Mouse (Mus musculus) intestine, embryonic 15.5 days (tissue): ENCODE data around the gene Ccdc93. TPM values are rescaled to one million over a fixed set of nuclear protein-coding genes. Genes with fewer than 3 reads are reported as not detected.

ENCODE experiments used
- ATAC-seq: fragments of 200-750 bp; cut with Nextera tagmentation; 2 replicates; pipeline ENCODE4 v1.8.0; 2017; ENCODE audit warnings: moderate TSS enrichment, moderate library complexity
- H3K27ac ChIP-seq: fragments of 300-500 bp; sonication (generic); 2 replicates; pipeline ENCODE4 v1.5.1; 2015; ENCODE audit warnings: mild to moderate bottlenecking, inconsistent platforms
- H3K27me3 ChIP-seq: fragments of 300-500 bp; sonication (generic); replicated peaks from 2 replicates; pipeline ENCODE4 v1.6.1; 2015; ENCODE audit warnings: inconsistent platforms
- H3K36me3 ChIP-seq: fragments of 300-500 bp; sonication (generic); 2 replicates; pipeline ENCODE4 v1.6.1; 2015; ENCODE audit warnings: inconsistent platforms
- H3K4me1 ChIP-seq: fragments of 300-500 bp; sonication (generic); replicated peaks from 2 replicates; pipeline ENCODE4 v1.6.1; 2015; ENCODE audit warnings: inconsistent platforms
- H3K4me2 ChIP-seq: fragments of 300-500 bp; sonication (generic); replicated peaks from 2 replicates; pipeline ENCODE4 v1.6.1; 2015; ENCODE audit warnings: mild to moderate bottlenecking, inconsistent platforms
- H3K4me3 ChIP-seq: fragments of 300-500 bp; sonication (generic); replicated peaks from 2 replicates; pipeline ENCODE4 v1.5.1; 2015; ENCODE audit warnings: inconsistent platforms
- H3K9ac ChIP-seq: fragments of 300-500 bp; sonication (generic); 2 replicates; pipeline ENCODE4 v1.6.1; 2015; ENCODE audit warnings: inconsistent platforms
- H3K9me3 ChIP-seq: fragments of 300-500 bp; sonication (generic); 2 replicates; pipeline ENCODE4 v1.6.1; 2016; ENCODE audit warnings: inconsistent platforms
- WGBS: fragments of 180-500 bp; shearing (Covaris S2); methylation state at CpG from one replicate; pipeline ENCODE4 v1.1.7; 2015; 5-methylcytosine and 5-hydroxymethylcytosine counted together
- polyA plus RNA-seq: library from polyadenylated mRNA; unstranded; fragments of >200 nt; fragmentation: Nextera tagmentation; extraction: Ambion mirVana; gene quantifications from 2 replicates; pipeline ENCODE4 v1.2.1, GENCODE M21; 2015

Ccdc93 gene
- polyA plus RNA-seq, 1 experiment from 2014 or later, result 11.2 TPM

DNA sequence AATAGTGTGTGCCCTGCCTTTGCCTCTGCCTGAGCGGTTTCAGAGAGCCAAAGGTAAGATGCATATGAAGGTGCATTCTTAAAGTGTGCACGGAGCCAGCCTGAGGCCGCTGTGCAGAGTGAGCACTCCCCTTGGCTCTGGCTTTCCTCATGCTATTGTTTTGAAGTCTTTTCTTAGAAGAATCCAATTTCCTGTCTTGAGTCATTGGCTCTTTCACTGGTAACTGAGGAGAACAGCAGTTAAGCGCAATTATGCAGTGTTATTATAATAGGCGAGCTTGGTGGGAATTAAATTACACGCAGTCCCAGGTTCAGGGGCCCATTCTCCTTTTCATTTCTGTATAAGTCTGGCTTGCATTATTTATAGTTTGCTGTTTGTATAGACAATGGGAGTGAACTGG lies 21.6 kb downstream of the Ccdc93 start:
- Histone ChIP-seq H3K4me1 (no peaks in the 10 kb centered on the region), H3K36me3 (peaks cover 14% of the 10 kb centered on the region), H3K27ac (no peak overlapping the region), H3K4me3 (no peak overlapping the region), H3K9ac (no peak overlapping the region), H3K4me2 (no peak overlapping the region), H3K9me3 (no peaks in the 10 kb centered on the region), H3K27me3 (no peaks in the 10 kb centered on the region)
- 63% methylated on average over 6 of the region's 6 CpGs for WGBS
- ATAC-seq, result no peak

DNA sequence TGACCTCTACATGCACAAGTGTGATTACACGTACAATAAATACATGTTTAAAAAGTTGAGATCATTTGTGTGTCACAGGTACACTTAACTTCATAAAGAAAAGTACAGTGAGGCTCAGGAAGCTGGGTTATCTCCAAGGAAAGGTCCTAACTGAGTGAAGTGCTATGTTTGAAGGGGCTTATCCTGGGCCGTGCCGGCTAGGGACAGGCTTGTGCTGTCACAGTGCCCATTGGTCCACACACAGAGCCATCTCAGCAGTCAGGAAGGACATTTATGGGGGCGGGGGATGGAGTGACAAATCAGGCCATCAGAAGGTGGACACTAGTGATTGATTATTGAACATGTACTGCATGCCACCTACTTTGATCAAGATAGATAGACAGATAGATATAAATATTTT lies 22.2 kb downstream of the Ccdc93 start:
- Histone ChIP-seq H3K36me3 (peaks cover 14% of the 10 kb centered on the region), H3K4me3 (no peak overlapping the region), H3K4me1 (no peaks in the 10 kb centered on the region), H3K27ac (no peak overlapping the region), H3K27me3 (no peaks in the 10 kb centered on the region), H3K4me2 (no peak overlapping the region), H3K9me3 (no peaks in the 10 kb centered on the region), H3K9ac (no peak overlapping the region)
- 92% methylated on average over 4 of the region's 4 CpGs for WGBS
- no peak for ATAC-seq

DNA sequence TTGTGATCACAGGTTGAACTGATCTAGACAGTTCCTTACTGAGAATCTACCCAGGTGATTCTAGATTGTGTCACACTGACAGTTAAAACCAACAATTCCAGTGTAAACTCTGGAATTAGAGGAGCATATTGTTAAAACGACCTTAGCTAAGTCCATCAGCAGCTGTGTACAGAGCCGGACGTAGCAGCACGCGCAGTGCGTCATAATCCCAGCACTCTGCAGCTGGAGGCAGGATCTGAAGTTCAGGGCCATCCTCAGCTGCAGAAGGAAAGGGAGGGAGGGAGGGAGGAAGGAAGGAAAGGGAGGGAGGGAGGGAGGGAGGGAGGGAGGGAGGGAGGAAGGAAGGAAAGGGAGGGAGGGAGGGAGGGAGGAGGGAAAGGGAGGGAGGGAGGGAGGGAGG lies 24.1 kb downstream of the Ccdc93 start:
- no peak overlapping the region for H3K9ac ChIP-seq
- H3K4me2 ChIP-seq, result no peak overlapping the region
- H3K9me3 ChIP-seq, result no peaks in the 10 kb centered on the region
- WGBS, result 82% methylated on average over 6 of the region's 6 CpGs
- H3K4me3 ChIP-seq, result no peak overlapping the region
- peaks cover 3% of the 10 kb centered on the region; the same call in 1 of the 2 replicates for H3K36me3 ChIP-seq
- no peak for ATAC-seq
- H3K27me3 ChIP-seq, result no peaks in the 10 kb centered on the region
- H3K27ac ChIP-seq, result no peak overlapping the region
- no peaks in the 10 kb centered on the region for H3K4me1 ChIP-seq

DNA sequence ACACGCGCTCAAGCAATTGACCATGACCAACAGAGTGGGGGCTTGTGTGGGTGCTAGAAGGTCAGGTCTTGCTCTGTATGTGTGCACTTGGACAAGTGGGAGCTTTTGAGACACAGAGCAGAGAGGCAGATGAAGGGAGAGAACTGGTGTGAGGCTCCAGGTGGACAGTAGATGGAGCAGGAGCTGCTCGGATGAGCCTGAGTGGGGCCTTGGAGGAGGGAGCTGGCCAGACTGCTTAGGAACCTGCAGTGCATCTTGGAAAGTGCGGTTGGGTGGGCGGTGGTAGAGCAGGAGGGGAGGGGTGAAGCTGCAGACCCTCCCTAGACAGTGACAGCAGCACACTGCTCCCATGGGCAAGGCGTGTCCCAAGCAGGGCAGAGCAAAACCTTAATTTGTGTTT lies 29.2 kb downstream of the Ccdc93 start:
- H3K9me3 ChIP-seq, result no peaks in the 10 kb centered on the region
- 67% methylated on average over 6 of the region's 6 CpGs for WGBS

DNA sequence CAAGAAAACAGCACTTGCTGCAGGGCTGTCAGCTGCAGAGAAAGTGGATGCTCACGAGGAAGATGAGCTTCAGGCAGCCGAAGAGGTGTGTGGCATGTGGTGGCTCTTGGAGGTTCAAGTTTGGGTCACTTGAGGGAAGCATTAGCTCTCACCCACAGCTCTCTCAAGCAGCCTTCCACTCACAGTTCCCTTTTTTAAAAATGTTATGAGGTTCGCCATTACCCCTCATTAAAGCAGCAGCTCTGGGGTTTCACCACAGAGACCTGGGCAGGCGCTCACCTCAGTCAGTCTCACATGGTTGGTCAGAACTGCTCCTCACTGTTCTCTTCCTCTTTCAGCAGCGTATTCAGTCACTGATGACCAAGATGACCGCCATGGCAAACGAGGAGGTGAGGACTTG lies 31.0 kb downstream of the Ccdc93 start:
- Histone ChIP-seq H3K4me1 (0 out of 2 replicates have a peak, but pooled peaks cover 5% of the 10 kb centered on the region), H3K4me2 (no peak overlapping the region), H3K9ac (no peak overlapping the region), H3K9me3 (no peaks in the 10 kb centered on the region), H3K27ac (no peak overlapping the region), H3K27me3 (no peaks in the 10 kb centered on the region), H3K4me3 (no peak overlapping the region), H3K36me3 (0 out of 2 replicates have a peak, but pooled peaks cover 2% of the 10 kb centered on the region)
- WGBS, result 87% methylated on average over 7 of the region's 7 CpGs
- ATAC-seq, result no peak

More for the DNA sequence above, 29.2 kb downstream of the Ccdc93 start:
- no peak for ATAC-seq
- H3K27ac ChIP-seq, result no peak overlapping the region
- no peak overlapping the region for H3K4me2 ChIP-seq
- H3K27me3 ChIP-seq, result no peaks in the 10 kb centered on the region
- H3K9ac ChIP-seq, result no peak overlapping the region
- H3K36me3 ChIP-seq, result peaks cover 5% of the 10 kb centered on the region; the same call in 1 of the 2 replicates
- no peak overlapping the region for H3K4me3 ChIP-seq
- H3K4me1 ChIP-seq, result 0 out of 2 replicates have a peak, but pooled peaks cover 5% of the 10 kb centered on the region

DNA sequence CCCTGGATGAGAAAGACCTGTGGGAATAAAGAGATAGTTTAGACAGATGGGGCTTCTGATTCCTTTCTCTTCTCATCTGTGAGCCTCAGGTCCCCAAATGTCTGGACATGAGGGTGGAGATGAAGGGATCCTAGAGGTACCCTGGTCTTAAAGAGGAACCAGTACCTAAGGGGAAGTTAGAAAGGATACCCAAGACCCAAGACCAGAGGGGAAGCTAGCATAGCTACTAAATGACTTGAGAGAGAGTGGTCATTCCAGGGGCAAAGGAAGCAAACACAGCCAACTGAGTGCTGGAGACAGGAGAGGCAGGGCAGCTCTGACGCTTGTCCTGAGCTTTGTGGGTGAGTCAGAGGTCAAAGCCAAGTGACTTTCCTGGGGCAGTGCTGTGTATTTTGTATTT lies 31.8 kb downstream of the Ccdc93 start:
- H3K4me1 ChIP-seq, result 0 out of 2 replicates have a peak, but pooled peaks cover 5% of the 10 kb centered on the region
- 65% methylated on average over 1 of the region's 1 CpGs for WGBS
- no peak overlapping the region for H3K4me2 ChIP-seq
- ATAC-seq, result no peak
- H3K36me3 ChIP-seq, result 0 out of 2 replicates have a peak, but pooled peaks cover 2% of the 10 kb centered on the region
- no peak overlapping the region for H3K9ac ChIP-seq
- no peak overlapping the region for H3K4me3 ChIP-seq
- no peak overlapping the region for H3K27ac ChIP-seq
- H3K27me3 ChIP-seq, result no peaks in the 10 kb centered on the region
- H3K9me3 ChIP-seq, result no peaks in the 10 kb centered on the region

DNA sequence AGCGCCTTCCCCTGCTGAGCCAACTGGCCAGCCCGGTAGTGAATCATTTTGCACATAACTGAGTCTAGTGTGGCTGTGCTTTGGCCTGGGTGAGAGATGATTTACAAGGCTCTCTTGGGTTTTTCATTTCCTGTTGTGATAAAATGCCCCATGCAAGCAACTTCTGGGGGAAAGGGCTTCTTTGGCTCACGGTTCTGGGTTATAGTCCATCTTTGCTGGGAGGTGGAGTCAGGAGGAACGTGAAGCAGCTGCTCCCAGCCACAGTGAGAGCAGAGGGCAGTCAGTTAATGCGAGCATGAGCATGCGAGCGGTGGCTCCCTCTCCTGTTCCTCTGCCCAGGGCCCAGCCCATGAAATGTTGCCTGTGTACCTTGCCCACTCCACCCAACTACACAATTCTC lies 33.0 kb downstream of the Ccdc93 start:
- ATAC-seq, result peak; percentile 96
- peak overlapping the region; percentile 80 for H3K27ac ChIP-seq
- 0 out of 2 replicates have a peak, but pooled peaks cover 5% of the 10 kb centered on the region for H3K4me1 ChIP-seq
- 0 out of 2 replicates have a peak, but pooled peaks cover 2% of the 10 kb centered on the region for H3K36me3 ChIP-seq
- 60% methylated on average over 7 of the region's 7 CpGs for WGBS
- no peaks in the 10 kb centered on the region for H3K9me3 ChIP-seq
- no peaks in the 10 kb centered on the region for H3K27me3 ChIP-seq
- no peak overlapping the region for H3K4me3 ChIP-seq
- H3K9ac ChIP-seq, result no peak overlapping the region
- H3K4me2 ChIP-seq, result no peak overlapping the region

DNA sequence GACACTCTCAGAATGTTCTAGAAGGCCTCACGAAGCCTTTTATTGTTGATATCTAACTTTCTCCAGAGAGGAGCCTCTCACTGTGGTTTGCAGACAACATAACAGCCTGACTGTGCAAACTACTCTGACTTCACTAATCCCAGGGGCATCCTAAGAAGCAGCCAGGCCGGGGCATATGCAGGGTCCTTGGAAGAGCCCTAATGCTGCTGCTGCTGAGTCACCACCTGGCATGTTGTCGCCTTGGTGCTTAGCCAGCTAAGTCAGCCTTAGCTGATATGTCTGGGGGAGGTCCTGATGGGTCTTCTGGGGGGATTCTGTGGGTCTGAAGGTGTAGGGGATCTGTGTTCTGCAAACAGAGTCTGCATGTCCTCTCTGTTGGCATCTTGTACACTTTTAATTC lies 35.4 kb downstream of the Ccdc93 start:
- no peak overlapping the region for H3K4me2 ChIP-seq
- ATAC-seq, result no peak
- no peaks in the 10 kb centered on the region for H3K9me3 ChIP-seq
- H3K9ac ChIP-seq, result no peak overlapping the region
- H3K27ac ChIP-seq, result no peak overlapping the region
- no peaks in the 10 kb centered on the region for H3K27me3 ChIP-seq
- 76% methylated on average over 3 of the region's 3 CpGs for WGBS
- 0 out of 2 replicates have a peak, but pooled peaks cover 2% of the 10 kb centered on the region for H3K36me3 ChIP-seq
- H3K4me3 ChIP-seq, result no peak overlapping the region
- 0 out of 2 replicates have a peak, but pooled peaks cover 5% of the 10 kb centered on the region for H3K4me1 ChIP-seq

DNA sequence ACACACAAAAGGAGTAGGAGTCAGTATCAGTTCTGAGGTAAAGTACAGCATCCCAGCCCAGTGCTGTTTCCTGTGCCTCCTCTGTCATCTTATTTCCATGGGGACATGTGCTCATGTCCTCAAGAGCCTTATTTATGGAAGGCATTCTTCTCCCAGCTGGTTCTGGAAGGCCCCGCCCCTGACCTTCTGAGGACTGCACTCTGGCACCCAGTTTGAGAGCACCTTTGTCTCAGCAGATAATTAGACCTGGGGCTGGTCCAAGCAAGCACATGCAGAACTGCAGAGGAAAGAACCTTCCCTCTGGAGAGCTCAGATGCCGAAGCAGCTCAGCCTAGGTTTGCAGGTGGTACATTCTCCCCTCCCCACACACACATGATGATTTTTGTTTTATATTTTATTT lies 37.4 kb downstream of the Ccdc93 start:
- ATAC-seq, result no peak
- Histone ChIP-seq H3K4me2 (no peak overlapping the region), H3K9me3 (no peaks in the 10 kb centered on the region), H3K4me3 (no peak overlapping the region), H3K9ac (no peak overlapping the region), H3K4me1 (0 out of 2 replicates have a peak, but pooled peaks cover 5% of the 10 kb centered on the region), H3K36me3 (no peaks in the 10 kb centered on the region), H3K27ac (no peak overlapping the region), H3K27me3 (no peaks in the 10 kb centered on the region)
- WGBS, result 76% methylated on average over 2 of the region's 2 CpGs

DNA sequence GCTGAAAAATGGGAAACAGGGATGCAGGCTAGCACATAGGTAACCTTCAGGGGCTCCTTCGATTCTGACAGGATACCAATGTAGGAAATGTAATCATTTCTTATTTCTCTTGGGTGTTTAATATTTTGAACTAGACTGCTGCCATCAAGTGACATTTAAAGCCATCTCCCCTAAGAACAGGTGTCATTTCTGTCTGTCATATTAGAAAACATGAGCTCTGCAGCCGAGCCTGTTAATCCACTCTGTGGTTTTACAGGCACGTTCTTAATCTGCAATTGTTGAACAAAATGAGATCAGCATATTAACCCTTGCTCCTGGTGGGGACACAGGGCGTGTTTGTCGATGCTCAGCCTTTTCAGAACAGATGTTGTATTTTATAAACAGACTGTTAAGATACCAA lies 40.7 kb downstream of the Ccdc93 start:
- Histone ChIP-seq H3K4me2 (no peak overlapping the region), H3K27ac (no peak overlapping the region), H3K9me3 (no peaks in the 10 kb centered on the region), H3K27me3 (no peaks in the 10 kb centered on the region), H3K36me3 (peaks cover 2% of the 10 kb centered on the region; the same call in 1 of the 2 replicates), H3K4me1 (no peaks in the 10 kb centered on the region), H3K4me3 (no peak overlapping the region), H3K9ac (no peak overlapping the region)
- no peak for ATAC-seq
- 59% methylated on average over 5 of the region's 5 CpGs for WGBS

DNA sequence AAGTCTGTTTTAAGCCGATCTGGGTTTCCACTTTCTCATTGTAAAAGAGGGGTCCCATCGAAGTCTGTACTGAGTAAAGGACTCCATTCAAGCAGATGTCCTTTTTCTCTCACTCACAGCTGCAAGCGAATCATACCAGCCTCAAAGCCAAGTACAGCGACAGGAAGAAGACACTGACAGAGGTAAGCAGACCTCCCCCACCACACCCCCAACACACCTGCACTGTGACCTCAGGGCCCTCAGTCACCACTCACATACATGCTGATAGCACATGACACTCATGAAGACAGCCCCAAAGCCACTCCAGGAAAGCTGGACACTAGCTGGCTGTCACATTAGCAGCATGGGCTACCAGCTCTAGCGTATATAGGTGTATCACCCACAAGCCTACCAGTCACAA lies 46.9 kb downstream of the Ccdc93 start:
- no peak overlapping the region for H3K9ac ChIP-seq
- no peak overlapping the region for H3K4me2 ChIP-seq
- WGBS, result 95% methylated on average over 5 of the region's 5 CpGs
- H3K27ac ChIP-seq, result no peak overlapping the region
- H3K4me1 ChIP-seq, result no peaks in the 10 kb centered on the region
- no peaks in the 10 kb centered on the region for H3K27me3 ChIP-seq
- no peak for ATAC-seq
- no peak overlapping the region for H3K4me3 ChIP-seq
- peaks cover 11% of the 10 kb centered on the region; the same call in 1 of the 2 replicates for H3K36me3 ChIP-seq
- no peaks in the 10 kb centered on the region for H3K9me3 ChIP-seq

DNA sequence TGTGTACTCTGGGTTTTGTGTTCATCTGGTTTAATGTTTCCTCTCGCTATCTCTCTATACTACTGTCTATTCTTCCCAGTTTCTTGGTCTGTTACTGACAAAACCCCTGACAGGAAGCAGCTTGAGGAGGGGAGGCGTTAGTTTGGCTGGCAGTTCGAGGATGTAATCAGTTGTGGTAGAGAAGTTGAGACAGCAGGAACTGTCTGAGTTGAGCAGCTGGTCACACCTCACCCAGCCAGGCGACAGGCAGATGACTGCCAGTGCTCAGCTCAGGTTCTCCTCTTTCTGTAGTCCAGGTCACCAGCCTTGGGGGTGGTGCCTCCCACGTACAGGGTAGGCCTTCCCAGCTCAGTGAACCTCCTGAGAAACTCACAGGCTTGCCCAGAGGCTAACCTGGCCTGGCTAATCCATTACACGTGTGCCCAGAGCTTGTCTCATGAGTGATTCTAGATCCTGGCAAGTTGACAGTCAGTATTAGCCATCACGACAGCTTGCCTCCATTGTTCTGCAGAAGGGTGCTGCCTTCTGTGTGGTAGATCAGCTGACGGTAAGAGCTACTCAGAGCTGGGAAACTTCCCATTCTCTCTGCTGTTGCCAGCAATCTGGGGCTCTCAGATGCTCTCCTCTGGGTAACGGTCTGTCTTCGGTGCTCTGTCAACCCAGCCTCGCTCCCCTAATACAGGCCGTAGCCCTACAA lies 47.6 kb downstream of the Ccdc93 start:
- no peak overlapping the region for H3K4me3 ChIP-seq
- no peaks in the 10 kb centered on the region for H3K9me3 ChIP-seq
- peaks cover 16% of the 10 kb centered on the region; the same call in 1 of the 2 replicates for H3K36me3 ChIP-seq
- no peaks in the 10 kb centered on the region for H3K27me3 ChIP-seq
- H3K9ac ChIP-seq, result no peak overlapping the region
- H3K27ac ChIP-seq, result no peak overlapping the region
- H3K4me2 ChIP-seq, result no peak overlapping the region
- no peak for ATAC-seq
- 84% methylated on average over 12 of the region's 12 CpGs for WGBS
- H3K4me1 ChIP-seq, result no peaks in the 10 kb centered on the region

DNA sequence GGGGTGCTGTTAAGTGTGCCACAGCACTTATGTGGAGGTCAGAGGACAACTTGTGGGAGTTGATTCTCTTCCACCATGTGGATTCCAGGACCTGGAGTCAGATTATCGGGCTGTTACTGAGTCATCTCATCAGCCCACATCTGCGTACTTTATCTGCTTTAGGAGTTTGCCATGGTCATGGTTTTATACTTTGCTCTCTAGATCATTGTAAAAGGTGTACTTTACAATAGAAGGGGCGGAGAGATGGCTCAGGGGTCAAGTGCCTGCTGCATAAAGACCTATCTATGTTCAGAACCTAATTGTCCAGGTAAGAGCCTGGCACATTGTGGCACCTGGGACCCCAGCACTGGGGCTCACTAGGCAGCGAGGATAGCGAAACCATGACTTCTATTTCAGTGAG lies 48.6 kb downstream of the Ccdc93 start:
- WGBS, result 89% methylated on average over 5 of the region's 5 CpGs
- ATAC-seq, result peak; percentile 60
- H3K36me3 ChIP-seq, result peaks cover 16% of the 10 kb centered on the region; the same call in 1 of the 2 replicates

More for the DNA sequence above, 48.6 kb downstream of the Ccdc93 start:
- no peak overlapping the region for H3K4me3 ChIP-seq
- no peaks in the 10 kb centered on the region for H3K9me3 ChIP-seq
- no peaks in the 10 kb centered on the region for H3K27me3 ChIP-seq
- H3K27ac ChIP-seq, result no peak overlapping the region
- no peaks in the 10 kb centered on the region for H3K4me1 ChIP-seq
- H3K4me2 ChIP-seq, result no peak overlapping the region
- H3K9ac ChIP-seq, result no peak overlapping the region
